26 mouse cellular contexts compared by ENCODE assay signal in genomic region chr1:86045056-86045455, GRCm38 (mm10). TPM values are rescaled to one million over a fixed set of nuclear protein-coding genes. Genes with fewer than 3 reads are reported as not detected.
DNase-seq lines count a peak whose midpoint lies in the region; ATAC-seq and TF ChIP-seq lines count a peak whose summit lies in the region.
"Had no signal": no experiment of that assay in that cellular context is flagged by ENCODE, and none has a peak within 500 bp of the region (broad histone marks: within the 10 kb centered on the region; RNA-seq: fewer than 3 reads in every experiment).

No protein-coding gene starts in this region.

- TF ChIP-seq EP300 in heart, adult 2 months (IDR thresholded peaks at IDR 0.05; ENCODE audit: insufficient read depth, low read depth, low read length), result no peak

- TF ChIP-seq CTCF in heart, adult 2 months (IDR thresholded peaks at IDR 0.05), result no peak
- TF ChIP-seq CTCF in liver, adult 2 months (IDR thresholded peaks at IDR 0.05; ENCODE audit: low read depth, low read length), result no peak

- H3K27me3 ChIP-seq in heart, adult 2 months (ENCODE audit: control insufficient read depth, insufficient read depth, low read length), result peaks cover 11% of the 10 kb centered on the region
- no peaks in the 10 kb centered on the region for H3K27me3 ChIP-seq in liver, adult 2 months (ENCODE audit: control insufficient read depth, insufficient read depth, low read length)
- peaks cover 74% of the 10 kb centered on the region for H3K27me3 ChIP-seq in liver, embryonic 12.5 days (replicated peaks)
- H3K27me3 ChIP-seq in liver, embryonic 15.5 days, result peaks cover 64% of the 10 kb centered on the region

- H3K9ac ChIP-seq in heart, adult 2 months (ENCODE audit: low read depth, low read length), result no peak overlapping the region
- peak overlapping the region; percentile 42 for H3K9ac ChIP-seq in liver, adult 2 months (ENCODE audit: low read depth, low read length)
- no peak overlapping the region for H3K9ac ChIP-seq in liver, embryonic 12.5 days
- no peak overlapping the region for H3K9ac ChIP-seq in liver, embryonic 15.5 days

- H3K36me3 ChIP-seq in heart, adult 2 months (ENCODE audit: control insufficient read depth, insufficient read depth, low read length), result no peaks in the 10 kb centered on the region
- peaks cover 7% of the 10 kb centered on the region; the same call in 1 of the 2 replicates for H3K36me3 ChIP-seq in liver, adult 2 months (ENCODE audit: control insufficient read depth, insufficient read depth, low read length)
- H3K36me3 ChIP-seq in liver, embryonic 12.5 days, result peaks cover 5% of the 10 kb centered on the region; the same call in 1 of the 2 replicates
- no peaks in the 10 kb centered on the region for H3K36me3 ChIP-seq in liver, embryonic 15.5 days (replicated peaks)
- H3K36me3 ChIP-seq: embryonic facial prominence, embryonic 10.5 days; heart, embryonic 15.5 days; midbrain, embryonic 10.5 days had no signal

- intact Hi-C loops in heart, adult 2 months (cut with DNase I), result no loop called here

- no peak for TF ChIP-seq POLR2A in heart, adult 2 months (IDR thresholded peaks at IDR 0.05; ENCODE audit: insufficient read depth, low read depth, low read length)
- no peak for TF ChIP-seq POLR2A in liver, adult 2 months (IDR thresholded peaks at IDR 0.05; ENCODE audit: extremely low read depth, insufficient read depth, low read length)

- ATAC-seq in liver, embryonic 12.5 days, result no peak
- no peak for ATAC-seq in liver, embryonic 15.5 days (ENCODE audit: insufficient read depth)
- no peak for ATAC-seq in granulocyte monocyte progenitor cell, adult 5-6 weeks (replicated peaks; ENCODE audit: poor library complexity, severe bottlenecking)

- no peak overlapping the region for H3K27ac ChIP-seq in heart, adult 2 months
- H3K27ac ChIP-seq in liver, adult 2 months (replicated peaks; ENCODE audit: insufficient read depth, low read depth, low read length), result peak overlapping the region; percentile 99
- no peak overlapping the region for H3K27ac ChIP-seq in liver, embryonic 12.5 days
- H3K27ac ChIP-seq in liver, embryonic 15.5 days (replicated peaks), result no peak overlapping the region
- H3K27ac ChIP-seq: embryonic facial prominence, embryonic 10.5 days; heart, embryonic 15.5 days; kidney, postnatal 0 days; macrophage had no signal

- H3K79me2 ChIP-seq in heart, adult 2 months (replicated peaks; ENCODE audit: control insufficient read depth, insufficient read depth, low read length), result no peaks in the 10 kb centered on the region
- peaks cover 22% of the 10 kb centered on the region for H3K79me2 ChIP-seq in liver, adult 2 months (ENCODE audit: control insufficient read depth, insufficient read depth, low read length)

- H3K9me3 ChIP-seq in liver, embryonic 12.5 days (replicated peaks), result no peaks in the 10 kb centered on the region
- no peaks in the 10 kb centered on the region for H3K9me3 ChIP-seq in liver, embryonic 15.5 days (replicated peaks)

- WGBS in heart, adult 2 months, result 68% methylated on average over 4 of the region's 4 CpGs
- 45% methylated on average over 4 of the region's 4 CpGs for WGBS in liver, adult 2 months
- 36% methylated on average over 4 of the region's 4 CpGs for WGBS in liver, embryonic 12.5 days (ENCODE audit: insufficient replicate concordance)
- 43% methylated on average over 4 of the region's 4 CpGs for WGBS in liver, embryonic 15.5 days (ENCODE audit: insufficient replicate concordance)

- H3K4me3 ChIP-seq in heart, adult 2 months, result no peak overlapping the region
- H3K4me3 ChIP-seq in liver, adult 2 months (ENCODE audit: insufficient read depth, low read depth, low read length), result no peak overlapping the region; the same call in 1 of the 2 replicates
- H3K4me3 ChIP-seq in liver, embryonic 12.5 days, result no peak overlapping the region
- H3K4me3 ChIP-seq in liver, embryonic 15.5 days (replicated peaks), result peak overlapping the region; percentile 55; the same call in 1 of the 2 replicates

- no peak overlapping the region for H3K4me2 ChIP-seq in liver, embryonic 12.5 days
- peak overlapping the region; percentile 63; the same call in 1 of the 2 replicates for H3K4me2 ChIP-seq in liver, embryonic 15.5 days

- DNase-seq in heart, adult 11 months, result peak; percentile 13
- DNase-seq in heart, adult 2 months, result no peak
- no peak for DNase-seq in liver, adult 2 months (ENCODE audit: extremely low read depth, low read depth, low spot score)
- peak; percentile 64 for DNase-seq in brain, adult 2 months (ENCODE audit: low read depth, low spot score)
- DNase-seq in urinary bladder, postnatal 25 days (ENCODE audit: low spot score), result no peak
- DNase-seq: B cell, adult 2 months; cerebellum, adult 9-10 months; layer of hippocampus, postnatal 36 days; right cerebral cortex, postnatal 25 days; thymus, postnatal 25 days had no signal

- H3K4me1 ChIP-seq in heart, adult 2 months (ENCODE audit: control insufficient read depth, insufficient read depth, low read length), result no peaks in the 10 kb centered on the region
- H3K4me1 ChIP-seq in liver, adult 2 months (ENCODE audit: control insufficient read depth, insufficient read depth, low read length), result peaks cover 23% of the 10 kb centered on the region
- no peaks in the 10 kb centered on the region for H3K4me1 ChIP-seq in liver, embryonic 12.5 days
- H3K4me1 ChIP-seq in liver, embryonic 15.5 days (replicated peaks), result no peaks in the 10 kb centered on the region

RNA-seq across cellular contexts. Expression of gene 2810459M11Rik, which starts 0.6 kb away (rescaled TPM):
- not detected for total RNA-seq in heart, adult 2 months (2021)
- 0.06 TPM in 1 of 2 replicates, not detected in the other for polyA plus RNA-seq in heart, adult 2 months (2012; rRNA removed)
- total RNA-seq in liver, adult 2 months (2014; rRNA removed), result 39.0 and 44.0 TPM in 2 replicates
- polyA plus RNA-seq in liver, adult 2 months (2012; rRNA removed), result 54.1 and 66.2 TPM in 2 replicates
- 21.8 and 22.3 TPM in 2 replicates for polyA plus RNA-seq in liver, embryonic 12.5 days (2016; fragmentation: Nextera tagmentation; extraction: Ambion mirVana)
- 24.0 and 28.1 TPM in 2 replicates for polyA plus RNA-seq in liver, embryonic 15.5 days (2015; fragmentation: Nextera tagmentation; extraction: Ambion mirVana)
- total RNA-seq in granulocyte monocyte progenitor cell, adult 5-6 weeks (2014; fragmentation: Nextera tagmentation), result not detected in 2 replicates
- total RNA-seq in granulocyte monocyte progenitor cell, adult 5-6 weeks (2017), result not detected in 2 replicates
- total RNA-seq: heart, adult 8-10 months; heart, postnatal 4 days had no signal
- polyA plus RNA-seq: macrophage had no signal

RNA-seq across cellular contexts. Expression of gene Psmd1, which starts 19.1 kb away (rescaled TPM):
- 100 to 1,000 TPM in 1 of 2 experiments, 10 to 100 TPM in 1; 91.6 to 104 TPM for total RNA-seq in heart, adult 2 months (2021)
- 65.0 and 102 TPM in 2 replicates for polyA plus RNA-seq in heart, adult 2 months (2012; rRNA removed)
- 81.6 and 85.1 TPM in 2 replicates for total RNA-seq in liver, adult 2 months (2014; rRNA removed)
- 57.3 and 61.3 TPM in 2 replicates for polyA plus RNA-seq in liver, adult 2 months (2012; rRNA removed)
- 167 and 168 TPM in 2 replicates for polyA plus RNA-seq in liver, embryonic 12.5 days (2016; fragmentation: Nextera tagmentation; extraction: Ambion mirVana)
- polyA plus RNA-seq in liver, embryonic 15.5 days (2015; fragmentation: Nextera tagmentation; extraction: Ambion mirVana), result 88.6 and 90.5 TPM in 2 replicates
- 88.8 and 122 TPM in 2 replicates for total RNA-seq in granulocyte monocyte progenitor cell, adult 5-6 weeks (2014; fragmentation: Nextera tagmentation)
- 160 and 161 TPM in 2 replicates for total RNA-seq in granulocyte monocyte progenitor cell, adult 5-6 weeks (2017)

RNA-seq across cellular contexts. Expression of gene Spata3, which starts 28.4 kb away (rescaled TPM):
- not detected for total RNA-seq in heart, adult 2 months (2021)
- 0.67 and 0.80 TPM in 2 replicates for polyA plus RNA-seq in heart, adult 2 months (2012; rRNA removed)
- total RNA-seq in liver, adult 2 months (2014; rRNA removed), result not detected in 2 replicates
- not detected in 2 replicates for polyA plus RNA-seq in liver, adult 2 months (2012; rRNA removed)
- 0.19 TPM in 1 of 2 replicates, not detected in the other for polyA plus RNA-seq in liver, embryonic 12.5 days (2016; fragmentation: Nextera tagmentation; extraction: Ambion mirVana)
- polyA plus RNA-seq in liver, embryonic 15.5 days (2015; fragmentation: Nextera tagmentation; extraction: Ambion mirVana), result 0.24 and 0.26 TPM in 2 replicates
- not detected in 2 replicates for total RNA-seq in granulocyte monocyte progenitor cell, adult 5-6 weeks (2014; fragmentation: Nextera tagmentation)
- total RNA-seq in granulocyte monocyte progenitor cell, adult 5-6 weeks (2017), result not detected in 2 replicates
- total RNA-seq: adrenal gland, postnatal 36 days; common myeloid progenitor, adult 5-6 weeks; gastrocnemius, postnatal 10 days; heart, adult 8-10 months; heart, postnatal 4 days had no signal
- polyA plus RNA-seq: embryonic facial prominence, embryonic 10.5 days; heart, embryonic 15.5 days; intestine, embryonic 16.5 days; limb, embryonic 14.5 days; lung, embryonic 16.5 days; macrophage; midbrain, embryonic 10.5 days had no signal

Comparison
In these comparisons a context has a peak if more than half of its experiments do, and no peak if none do; other contexts are left out.
1. DNase-seq: peak in heart, adult 11 months (single experiment) and brain, adult 2 months (single experiment); none in heart, adult 2 months (0 of 2), liver, adult 2 months (single experiment) and urinary bladder, postnatal 25 days (single experiment).
2. RNA of gene 2810459M11Rik, which starts 0.6 kb away (polyA plus RNA-seq): 54.1 to 66.2 TPM in liver, adult 2 months, 24.0 to 28.1 TPM in liver, embryonic 15.5 days and 21.8 to 22.3 TPM in liver, embryonic 12.5 days; 0.06 TPM in heart, adult 2 months; every median in the first group is over 10 times any median in the second.